Mouse (Mus musculus): ENCODE results near the gene Frmpd4.

- TF ChIP-seq CTCF (IDR thresholded peaks at IDR 0.05; ENCODE audit: control insufficient read depth, insufficient read depth, insufficient replicate concordance, low read depth, low read length) (no peak), POLR2A (IDR thresholded peaks at IDR 0.05; ENCODE audit: control insufficient read depth, low read depth, low read length) (no peak)
Observed at GRCm38 (mm10) chrX:168595193-168595592, 18.2 kb upstream of the Frmpd4 start.
